Mouse (Mus musculus) embryonic fibroblast, embryonic 13.5 days (primary cell): Measurements from ENCODE around the gene Iqcb1.

Experiments
- CTCF ChIP-seq: IDR thresholded peaks from 2 replicates; pipeline ENCODE4 v1.5.1; 2011; ENCODE audit warnings: mild to moderate bottlenecking, control low read depth, low read length, moderate library complexity, borderline replicate concordance; ENCODE audit not compliant: insufficient read depth
- POLR2A ChIP-seq: IDR thresholded peaks from 2 replicates; pipeline ENCODE4 v1.6.1; 2011; ENCODE audit warnings: low read depth, mild to moderate bottlenecking, control low read depth, low read length, moderate library complexity

- TF ChIP-seq POLR2A (no peak), CTCF (no peak)
Measured at GRCm38 (mm10) chr16:36820016-36820415, 8.2 kb upstream of the Iqcb1 start.
